In the genomic region with DNA sequence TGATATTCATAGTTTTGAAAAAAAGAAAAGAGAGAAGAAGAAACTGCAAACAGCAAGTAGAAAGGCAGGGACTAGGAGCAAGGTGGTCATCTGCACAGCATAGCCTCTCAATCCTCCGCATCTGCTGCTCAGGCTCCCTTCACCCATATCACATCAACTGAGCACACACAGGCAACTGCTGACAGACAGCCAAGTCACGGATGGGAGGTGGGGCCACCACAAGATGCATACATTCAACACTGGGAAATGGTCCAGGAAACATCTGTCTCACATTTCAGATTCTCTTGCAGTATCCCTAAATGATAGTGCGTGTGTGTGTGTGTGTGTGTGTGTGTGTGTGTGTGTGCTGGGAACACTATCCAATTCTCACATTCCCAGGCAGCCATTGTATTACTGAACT, we compare ENCODE assay signal across 9 mouse cellular contexts.
DNase-seq lines count a peak whose midpoint lies in the region; ATAC-seq and TF ChIP-seq lines count a peak whose summit lies in the region.
"Had no signal": no experiment of that assay in that cellular context is flagged by ENCODE, and none has a peak within 500 bp of the region (broad histone marks: within the 10 kb centered on the region; RNA-seq: fewer than 3 reads in every experiment).

No protein-coding gene starts in this region.

- no peak overlapping the region; the same call in 1 of the 2 replicates for H3K4me2 ChIP-seq in lung, embryonic 16.5 days (ENCODE audit: low read depth, low read length)
- H3K4me2 ChIP-seq in intestine, embryonic 15.5 days (replicated peaks) = no peak overlapping the region; the same call in 1 of the 2 replicates

- peak; percentile 74 for ATAC-seq in lung, embryonic 16.5 days (ENCODE audit: low read depth)
- ATAC-seq in intestine, embryonic 15.5 days = peak; percentile 67

- H3K4me1 ChIP-seq in lung, embryonic 16.5 days (replicated peaks; ENCODE audit: control insufficient read depth, insufficient read depth, low read length) = peaks cover 67% of the 10 kb centered on the region
- peaks cover 55% of the 10 kb centered on the region for H3K4me1 ChIP-seq in intestine, embryonic 15.5 days (replicated peaks)
- peaks cover 52% of the 10 kb centered on the region for H3K4me1 ChIP-seq in olfactory bulb, adult 2 months (ENCODE audit: control insufficient read depth, insufficient read depth, low read length)

- no peak for TF ChIP-seq CTCF in olfactory bulb, adult 2 months (IDR thresholded peaks at IDR 0.05; ENCODE audit: insufficient read depth, low read depth, low read length)

- H3K27ac ChIP-seq in lung, embryonic 16.5 days (ENCODE audit: low read length) = peak overlapping the region; percentile 86
- H3K27ac ChIP-seq in intestine, embryonic 15.5 days = peak overlapping the region; percentile 85
- peak overlapping the region; percentile 20; the same call in 1 of the 2 replicates for H3K27ac ChIP-seq in olfactory bulb, adult 2 months (ENCODE audit: insufficient read depth, low read depth, low read length)

- peaks cover 6% of the 10 kb centered on the region for H3K36me3 ChIP-seq in lung, embryonic 16.5 days (ENCODE audit: control insufficient read depth, insufficient read depth, low read length)
- H3K36me3 ChIP-seq in intestine, embryonic 15.5 days = 0 out of 2 replicates have a peak, but pooled peaks cover 3% of the 10 kb centered on the region

- peak; percentile 69 for DNase-seq in embryo, embryonic 10 days (ENCODE audit: low spot score)
- DNase-seq in embryo, embryonic 9.5 days (ENCODE audit: extremely low spot score) = no peak
- DNase-seq in lung, postnatal 14 days = no peak
- no peak for DNase-seq in frontal cortex, postnatal 36 days (ENCODE audit: low spot score in 2 of 2)
- no peak for DNase-seq in adrenal gland, postnatal 14 days
- DNase-seq: thymus, adult 2 months had no signal

- TF ChIP-seq POLR2A in olfactory bulb, adult 2 months (IDR thresholded peaks at IDR 0.05; ENCODE audit: insufficient read depth, low read depth, low read length) = no peak

- 4% methylated on average over 3 of the region's 3 CpGs for WGBS in lung, embryonic 16.5 days
- 24% methylated on average over 3 of the region's 3 CpGs for WGBS in intestine, embryonic 15.5 days
- 33% methylated on average over 3 of the region's 3 CpGs for WGBS in olfactory bulb, adult 2 months

- H3K4me3 ChIP-seq in lung, embryonic 16.5 days (ENCODE audit: low read length) = no peak overlapping the region
- no peak overlapping the region for H3K4me3 ChIP-seq in intestine, embryonic 15.5 days (replicated peaks)
- no peak overlapping the region for H3K4me3 ChIP-seq in olfactory bulb, adult 2 months (ENCODE audit: insufficient read depth, low read depth, low read length)

- H3K9me3 ChIP-seq in lung, embryonic 16.5 days (ENCODE audit: control insufficient read depth, low read length) = no peaks in the 10 kb centered on the region
- no peaks in the 10 kb centered on the region for H3K9me3 ChIP-seq in intestine, embryonic 15.5 days

- H3K9ac ChIP-seq in lung, embryonic 16.5 days (ENCODE audit: low read length) = no peak overlapping the region
- no peak overlapping the region for H3K9ac ChIP-seq in intestine, embryonic 15.5 days

- H3K27me3 ChIP-seq in lung, embryonic 16.5 days (ENCODE audit: control insufficient read depth, insufficient read depth, low read depth, low read length) = no peaks in the 10 kb centered on the region
- no peaks in the 10 kb centered on the region for H3K27me3 ChIP-seq in intestine, embryonic 15.5 days (replicated peaks)

Comparison
In these comparisons a context has a peak if more than half of its experiments do, and no peak if none do; other contexts are left out.
1. H3K27ac ChIP-seq: peak in every context shown above with its lines; median percentile 86 in lung, embryonic 16.5 days; 85 in intestine, embryonic 15.5 days; 20 in olfactory bulb, adult 2 months.